Mouse (Mus musculus) intestine, postnatal 0 days (tissue): Measurements from ENCODE around the gene Tmf1. TPM values are rescaled to one million over a fixed set of nuclear protein-coding genes. Genes with fewer than 3 reads are reported as not detected.
A peak's percentile ranks its signal among the peaks of the same experiment; 100 is the strongest.

Experiments
- ATAC-seq: fragments of 200-750 bp; cut with Nextera tagmentation; 2 replicates; pipeline ENCODE4 v1.8.0; 2017; ENCODE audit warnings: mild to moderate bottlenecking, moderate TSS enrichment, moderate library complexity
- H3K27ac ChIP-seq: fragments of 300-500 bp; sonication (generic); 2 replicates; pipeline ENCODE4 v1.5.1; 2014; ENCODE audit warnings: mild to moderate bottlenecking, low read depth, low read length, moderate library complexity
- H3K27me3 ChIP-seq: fragments of 300-500 bp; sonication (generic); replicated peaks from 2 replicates; pipeline ENCODE4 v1.6.1; 2014; ENCODE audit warnings: low read length, mixed read lengths; ENCODE audit not compliant: control insufficient read depth, insufficient read depth
- H3K36me3 ChIP-seq: fragments of 300-500 bp; sonication (generic); 2 replicates; pipeline ENCODE4 v1.6.1; 2014; ENCODE audit warnings: mild to moderate bottlenecking, moderate library complexity; ENCODE audit not compliant: control insufficient read depth, insufficient read depth
- H3K4me1 ChIP-seq: fragments of 300-500 bp; sonication (generic); replicated peaks from 2 replicates; pipeline ENCODE4 v1.6.1; 2014; ENCODE audit warnings: antibody characterized with exemption, low read length, mixed read lengths; ENCODE audit not compliant: control insufficient read depth, insufficient read depth
- H3K4me2 ChIP-seq: fragments of 300-500 bp; sonication (generic); replicated peaks from 2 replicates; pipeline ENCODE4 v1.6.1; 2014; ENCODE audit warnings: low read depth, mild to moderate bottlenecking, moderate library complexity
- H3K4me3 ChIP-seq: fragments of 300-500 bp; sonication (generic); 2 replicates; pipeline ENCODE4 v1.5.1; 2014; ENCODE audit warnings: low read depth, low read length
- H3K9ac ChIP-seq: fragments of 300-500 bp; sonication (generic); 2 replicates; pipeline ENCODE4 v1.6.1; 2014; ENCODE audit warnings: mild to moderate bottlenecking, low read depth, low read length
- H3K9me3 ChIP-seq: fragments of 300-500 bp; sonication (generic); 2 replicates; pipeline ENCODE4 v1.6.1; 2016; ENCODE audit warnings: mixed run types; ENCODE audit not compliant: control insufficient read depth
- CTCF ChIP-seq: sonication (generic); IDR thresholded peaks from 2 replicates; pipeline ENCODE4 v1.5.1; 2016; ENCODE audit warnings: low read depth, mild to moderate bottlenecking, control low read depth, antibody characterized with exemption, moderate library complexity
- WGBS: fragments of 180-500 bp; shearing (Covaris S2); extraction: QIAGEN DNeasy Blood & Tissue Kit; methylation state at CpG from one replicate; pipeline ENCODE4 v1.1.7; 2014; 5-methylcytosine and 5-hydroxymethylcytosine counted together
- polyA plus RNA-seq: library from polyadenylated mRNA; unstranded; fragments of >200 nt; fragmentation: Nextera tagmentation; extraction: Ambion mirVana; gene quantifications from 2 replicates; pipeline ENCODE4 v1.2.1, GENCODE M21; 2015

Gene Tmf1
- polyA plus RNA-seq, 1 experiment from 2014 or later = 42.1 TPM

DNA sequence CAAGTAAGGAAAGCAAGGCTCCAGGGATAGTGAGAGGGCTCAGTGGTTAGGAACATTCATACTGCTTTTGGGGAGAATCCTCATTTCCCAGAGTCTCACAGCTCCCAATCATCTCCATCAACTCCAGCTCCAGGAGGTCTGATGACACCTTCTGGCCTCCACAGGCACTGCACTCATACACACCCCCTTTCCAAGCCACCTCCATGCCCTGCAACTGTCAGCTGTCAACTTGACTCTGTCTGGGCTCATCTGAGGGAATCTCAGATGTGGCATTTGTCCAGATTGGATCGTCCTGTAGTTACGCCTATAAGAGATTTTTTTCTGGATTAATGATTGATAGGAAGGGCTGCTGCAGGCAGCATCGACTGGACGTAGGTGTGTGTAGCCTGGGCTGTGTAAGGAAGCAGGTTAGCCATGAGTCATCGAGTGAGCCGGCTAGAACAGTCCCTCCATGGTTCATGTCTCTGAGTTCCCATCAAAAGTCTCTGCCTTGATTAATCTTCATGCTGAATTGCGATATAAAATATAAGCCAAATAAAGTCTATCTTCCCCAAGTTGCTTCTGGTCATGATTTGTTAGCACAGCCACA is 74.6 kb downstream of the Tmf1 start:
- H3K9me3 ChIP-seq = no peaks in the 10 kb centered on the region
- H3K9ac ChIP-seq = no peak overlapping the region
- H3K36me3 ChIP-seq = no peaks in the 10 kb centered on the region
- no peak overlapping the region for H3K4me2 ChIP-seq
- ATAC-seq = peak; percentile 75
- peak; percentile 71 for TF ChIP-seq CTCF
- H3K27me3 ChIP-seq = no peaks in the 10 kb centered on the region
- WGBS = 47% methylated on average over 7 of the region's 7 CpGs
- H3K4me3 ChIP-seq = no peak overlapping the region
- no peaks in the 10 kb centered on the region for H3K4me1 ChIP-seq
- H3K27ac ChIP-seq = no peak overlapping the region

Other genes with a start within 250 kb of the Tmf1 start
- 0.05 and 0.08 TPM in 2 replicates for gene Fam19a4, start 118.7 kb downstream of the Tmf1 start, polyA plus RNA-seq
- 4.3 and 4.5 TPM in 2 replicates for gene Eogt, start 29.9 kb downstream of the Tmf1 start, polyA plus RNA-seq
- gene Uba3, start 26.5 kb upstream of the Tmf1 start, polyA plus RNA-seq = 28.4 and 28.5 TPM in 2 replicates
- 71.4 and 73.4 TPM in 2 replicates for gene Arl6ip5, start 31.6 kb upstream of the Tmf1 start, polyA plus RNA-seq
- 0.08 and 0.13 TPM in 2 replicates for gene Lmod3, start 73.6 kb upstream of the Tmf1 start, polyA plus RNA-seq